Mouse (Mus musculus): Measurements from ENCODE around the gene Slc22a1.

DNA sequence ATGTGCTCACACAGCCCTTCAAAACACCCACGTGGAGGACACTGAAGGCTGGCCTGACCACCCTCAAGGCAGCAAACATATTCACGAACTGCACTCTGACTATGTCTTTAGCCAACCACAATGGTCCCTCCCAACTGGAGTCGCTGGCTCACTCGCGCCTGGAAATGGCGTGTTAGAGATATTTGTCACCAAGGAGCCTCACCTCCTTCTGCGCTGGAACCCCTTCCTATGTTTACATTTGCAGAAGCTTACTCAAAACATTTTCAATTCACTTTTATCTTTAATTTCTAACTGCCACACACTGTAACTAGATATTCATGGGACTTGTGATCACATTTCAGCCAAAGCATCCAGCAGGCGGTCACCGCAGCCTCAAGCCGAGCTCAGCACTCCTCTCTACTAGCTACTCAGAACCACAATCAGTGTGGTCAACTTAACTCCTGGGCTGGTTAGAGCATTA lies 31.0 kb upstream of the Slc22a1 start:
- TF ChIP-seq CTCF (IDR thresholded peaks at IDR 0.05; ENCODE audit: low read depth, low read length) (no peak), POLR2A (IDR thresholded peaks at IDR 0.05; ENCODE audit: extremely low read depth, insufficient read depth, low read length) (no peak)

Measured in liver, adult 2 months (tissue).